Comparison of ENCODE assay signal across 8 mouse cellular contexts in genomic region chr16:46496031-46496868, GRCm38 (mm10). TPM values are rescaled to one million over a fixed set of nuclear protein-coding genes. Genes with fewer than 3 reads are reported as not detected.
DNase-seq lines count a peak whose midpoint lies in the region; ATAC-seq and TF ChIP-seq lines count a peak whose summit lies in the region.

No protein-coding gene starts in this region.

- no peaks in the 10 kb centered on the region for H3K36me3 ChIP-seq in embryonic facial prominence, embryonic 15.5 days
- no peaks in the 10 kb centered on the region for H3K36me3 ChIP-seq in liver, embryonic 11.5 days (ENCODE audit: control insufficient read depth, insufficient read depth, low read length)
- no peaks in the 10 kb centered on the region for H3K36me3 ChIP-seq in neural tube, embryonic 11.5 days (ENCODE audit: control insufficient read depth, insufficient read depth, low read length)
- H3K36me3 ChIP-seq in thymus, adult 2 months (ENCODE audit: control insufficient read depth, insufficient read depth, low read length) = no peaks in the 10 kb centered on the region

- WGBS in embryonic facial prominence, embryonic 15.5 days = under 1% methylated on average over 74 of the region's 96 CpGs
- WGBS in liver, embryonic 11.5 days = under 1% methylated on average over 77 of the region's 96 CpGs
- under 1% methylated on average over 67 of the region's 96 CpGs for WGBS in neural tube, embryonic 11.5 days
- WGBS in thymus, adult 2 months = 1% methylated on average over 96 of the region's 96 CpGs

- H3K9me3 ChIP-seq in embryonic facial prominence, embryonic 15.5 days (replicated peaks) = no peaks in the 10 kb centered on the region
- H3K9me3 ChIP-seq in liver, embryonic 11.5 days (ENCODE audit: control insufficient read depth, low read length) = no peaks in the 10 kb centered on the region
- H3K9me3 ChIP-seq in neural tube, embryonic 11.5 days (ENCODE audit: control insufficient read depth, low read length) = no peaks in the 10 kb centered on the region

- peak overlapping the region; percentile 94 for H3K27ac ChIP-seq in embryonic facial prominence, embryonic 15.5 days (replicated peaks)
- H3K27ac ChIP-seq in liver, embryonic 11.5 days (ENCODE audit: low read depth, low read length) = peak overlapping the region; percentile 91
- H3K27ac ChIP-seq in neural tube, embryonic 11.5 days (ENCODE audit: low read depth, low read length) = peak overlapping the region; percentile 93
- no peak overlapping the region for H3K27ac ChIP-seq in thymus, adult 2 months (ENCODE audit: control insufficient read depth, insufficient read depth, low read length)

- H3K27me3 ChIP-seq in embryonic facial prominence, embryonic 15.5 days = no peaks in the 10 kb centered on the region
- peaks cover 28% of the 10 kb centered on the region for H3K27me3 ChIP-seq in liver, embryonic 11.5 days (replicated peaks; ENCODE audit: control insufficient read depth, insufficient read depth, low read length)
- no peaks in the 10 kb centered on the region for H3K27me3 ChIP-seq in neural tube, embryonic 11.5 days (ENCODE audit: control insufficient read depth, insufficient read depth, low read length)
- peaks cover 19% of the 10 kb centered on the region for H3K27me3 ChIP-seq in thymus, adult 2 months (ENCODE audit: control insufficient read depth, insufficient read depth, low read length)

- TF ChIP-seq POLR2A in thymus, adult 2 months (IDR thresholded peaks at IDR 0.05; ENCODE audit: control insufficient read depth, extremely low read depth, insufficient read depth, low read length, poor library complexity) = no peak

- TF ChIP-seq CTCF in thymus, adult 2 months (IDR thresholded peaks at IDR 0.05; ENCODE audit: borderline replicate concordance, control insufficient read depth, extremely low read depth, insufficient read depth, low read length, poor library complexity) = no peak

- peak overlapping the region; percentile 76 for H3K9ac ChIP-seq in embryonic facial prominence, embryonic 15.5 days
- H3K9ac ChIP-seq in liver, embryonic 11.5 days (ENCODE audit: low read depth, low read length) = peak overlapping the region; percentile 75
- peak overlapping the region; percentile 96 for H3K9ac ChIP-seq in neural tube, embryonic 11.5 days (ENCODE audit: low read length)

- DNase-seq in urinary bladder, adult 18-20 months (ENCODE audit: low spot score in 2 of 2) = peak; percentile 26 to 34
- no peak for DNase-seq in urinary bladder, postnatal 10 days (ENCODE audit: low spot score)
- peak; percentile 47 to 55 for DNase-seq in heart, adult 9 months (ENCODE audit: low spot score in 2 of 2)
- DNase-seq in kidney, adult 18-20 months = peak; percentile 76
- peak; percentile 66 for DNase-seq in liver, embryonic 11.5 days (ENCODE audit: low spot score)
- peak; percentile 69 for DNase-seq in neural tube, embryonic 11.5 days (ENCODE audit: low spot score)
- DNase-seq in thymus, adult 2 months = peak; percentile 21

- no peaks in the 10 kb centered on the region; the same call in 1 of the 2 replicates for H3K4me1 ChIP-seq in embryonic facial prominence, embryonic 15.5 days
- H3K4me1 ChIP-seq in liver, embryonic 11.5 days (replicated peaks; ENCODE audit: control insufficient read depth, insufficient read depth, low read length) = no peaks in the 10 kb centered on the region
- H3K4me1 ChIP-seq in neural tube, embryonic 11.5 days (ENCODE audit: control insufficient read depth, insufficient read depth, low read length) = peaks cover 8% of the 10 kb centered on the region
- peaks cover 14% of the 10 kb centered on the region for H3K4me1 ChIP-seq in thymus, adult 2 months (replicated peaks; ENCODE audit: control insufficient read depth, insufficient read depth, low read length)

- ATAC-seq in embryonic facial prominence, embryonic 15.5 days (ENCODE audit: insufficient number of reproducible peaks, low FRiP score, low TSS enrichment, low read depth) = peak; percentile 12
- peak; percentile 30 for ATAC-seq in liver, embryonic 11.5 days (replicated peaks; ENCODE audit: low FRiP score)
- peak; percentile 58 for ATAC-seq in neural tube, embryonic 11.5 days (ENCODE audit: insufficient read depth, low FRiP score, low TSS enrichment)

- peak overlapping the region; percentile 83 for H3K4me2 ChIP-seq in embryonic facial prominence, embryonic 15.5 days (replicated peaks)
- peak overlapping the region; percentile 83 for H3K4me2 ChIP-seq in liver, embryonic 11.5 days
- peak overlapping the region; percentile 84 for H3K4me2 ChIP-seq in neural tube, embryonic 11.5 days (ENCODE audit: low read depth)

- H3K4me3 ChIP-seq in embryonic facial prominence, embryonic 15.5 days (replicated peaks) = peak overlapping the region; percentile 83
- peak overlapping the region; percentile 70 for H3K4me3 ChIP-seq in liver, embryonic 11.5 days (ENCODE audit: low read depth, low read length)
- peak overlapping the region; percentile 91 for H3K4me3 ChIP-seq in neural tube, embryonic 11.5 days (ENCODE audit: low read depth, low read length)
- peak overlapping the region; percentile 60 for H3K4me3 ChIP-seq in thymus, adult 2 months (ENCODE audit: control insufficient read depth, insufficient read depth, low read length)

RNA-seq across cellular contexts. Expression of gene Nectin3, which starts 2.1 kb away (rescaled TPM):
- polyA plus RNA-seq in embryonic facial prominence, embryonic 15.5 days (2015; fragmentation: Nextera tagmentation; extraction: Ambion mirVana) = 32.3 and 36.4 TPM in 2 replicates
- polyA plus RNA-seq in liver, embryonic 11.5 days (2014; fragmentation: Nextera tagmentation; extraction: Ambion mirVana) = 11.0 and 13.4 TPM in 2 replicates
- 40.5 and 43.4 TPM in 2 replicates for polyA plus RNA-seq in neural tube, embryonic 11.5 days (2014; fragmentation: Nextera tagmentation; extraction: Ambion mirVana)
- polyA plus RNA-seq in thymus, adult 2 months (2012; rRNA removed) = 0.94 and 1.5 TPM in 2 replicates
